Mouse (Mus musculus): ENCODE measurements around the gene Cdc14a. TPM values are rescaled to one million over a fixed set of nuclear protein-coding genes. Genes with fewer than 3 reads are reported as not detected.

Gene Cdc14a
- total and polyA plus RNA-seq, 3 experiments = 2.6 to 5.9 TPM; not detected in 1

GRCm38 (mm10) chr3:116405516-116405915 is 18.3 kb downstream of the Cdc14a start:
- Histone ChIP-seq H3K36me3 (ENCODE audit: control insufficient read depth in 1 of 2, insufficient read depth in 2 of 2, low read length in 2 of 2) (no peaks in the 10 kb centered on the region), H3K27me3 (ENCODE audit: control insufficient read depth in 1 of 2, insufficient read depth in 2 of 2, low read length in 2 of 2) (no peaks in the 10 kb centered on the region), H3K27ac (ENCODE audit: control insufficient read depth, low read depth, low read length) (no peak overlapping the region), H3K4me3 (ENCODE audit: control insufficient read depth in 1 of 2, insufficient read depth in 1 of 2, low read depth in 2 of 2, low read length in 2 of 2) (no peak overlapping the region), H3K4me1 (ENCODE audit: control insufficient read depth in 1 of 2, insufficient read depth in 2 of 2, low read length in 2 of 2) (no peaks in the 10 kb centered on the region), H3K9me3 (replicated peaks; ENCODE audit: insufficient read depth, low read length) (no peaks in the 10 kb centered on the region), H3K79me2 (ENCODE audit: control insufficient read depth, insufficient read depth, low read length, poor library complexity) (no peaks in the 10 kb centered on the region), H3K9ac (ENCODE audit: control insufficient read depth, low read depth, low read length, poor library complexity, severe bottlenecking) (no peak overlapping the region)
- TF ChIP-seq GATA1 (IDR thresholded peaks at IDR 0.05; ENCODE audit: low read depth, low read length) (no peak), ETS1 (IDR thresholded peaks at IDR 0.05; ENCODE audit: low read depth, low read length) (no peak), BHLHE40 (IDR thresholded peaks at IDR 0.05; ENCODE audit: borderline replicate concordance, low read depth, low read length) (no peak), RCOR1 (IDR thresholded peaks at IDR 0.05; ENCODE audit: low read depth, low read length) (no peak), NRF1 (IDR thresholded peaks at IDR 0.05; ENCODE audit: insufficient read depth, low read depth, low read length, poor library complexity, severe bottlenecking) (no peak), TAL1 (IDR thresholded peaks at IDR 0.05; ENCODE audit: low read length) (no peak), UBTF (IDR thresholded peaks at IDR 0.05; ENCODE audit: borderline replicate concordance, insufficient read depth, low read depth, low read length) (no peak), MXI1 (IDR thresholded peaks at IDR 0.05; ENCODE audit: low read depth, low read length) (no peak), MAFK (IDR thresholded peaks at IDR 0.05; ENCODE audit: borderline replicate concordance, low read depth, low read length) (no peak), USF2 (IDR thresholded peaks at IDR 0.05; ENCODE audit: borderline replicate concordance in 1 of 2, insufficient read depth in 1 of 2, low read depth in 1 of 2, low read length in 2 of 2) (no peak), MAZ (IDR thresholded peaks at IDR 0.05; ENCODE audit: low read depth, low read length) (no peak), SMC3 (IDR thresholded peaks at IDR 0.05; ENCODE audit: low read depth, low read length) (no peak), MEF2A (IDR thresholded peaks at IDR 0.05; ENCODE audit: extremely low read depth, insufficient replicate concordance, low read depth, low read length, poor library complexity, severe bottlenecking) (no peak), POLR2A (IDR thresholded peaks at IDR 0.05; ENCODE audit: control insufficient read depth in 1 of 2, insufficient read depth in 1 of 2, low read depth in 1 of 2, low read length in 2 of 2, poor library complexity in 1 of 2) (no peak), E2F4 (IDR thresholded peaks at IDR 0.05; ENCODE audit: borderline replicate concordance, low read depth, low read length) (no peak), ZKSCAN1 (IDR thresholded peaks at IDR 0.05; ENCODE audit: low read depth, low read length) (no peak), EP300 (IDR thresholded peaks at IDR 0.05; ENCODE audit: low read depth in 1 of 2, low read length in 2 of 2) (no peak), POLR2AphosphoS5 (IDR thresholded peaks at IDR 0.05; ENCODE audit: borderline replicate concordance, low read depth, low read length) (no peak)
- no peak for DNase-seq (ENCODE audit: low read depth, low spot score)

- Histone ChIP-seq H3K4me1 (ENCODE audit: control insufficient read depth in 1 of 2, insufficient read depth in 2 of 2, low read length in 2 of 2) (no peaks in the 10 kb centered on the region), H3K4me3 (ENCODE audit: control insufficient read depth in 1 of 2, insufficient read depth in 1 of 2, low read depth in 2 of 2, low read length in 2 of 2) (no peak overlapping the region), H3K9ac (ENCODE audit: control insufficient read depth, low read depth, low read length, poor library complexity, severe bottlenecking) (no peak overlapping the region), H3K27me3 (ENCODE audit: control insufficient read depth in 1 of 2, insufficient read depth in 2 of 2, low read length in 2 of 2) (no peaks in the 10 kb centered on the region), H3K27ac (ENCODE audit: control insufficient read depth, low read depth, low read length) (no peak overlapping the region), H3K9me3 (replicated peaks; ENCODE audit: insufficient read depth, low read length) (no peaks in the 10 kb centered on the region), H3K36me3 (ENCODE audit: control insufficient read depth in 1 of 2, insufficient read depth in 2 of 2, low read length in 2 of 2) (no peaks in the 10 kb centered on the region), H3K79me2 (ENCODE audit: control insufficient read depth, insufficient read depth, low read length, poor library complexity) (no peaks in the 10 kb centered on the region)
- DNase-seq (ENCODE audit: low read depth, low spot score) = no peak
- TF ChIP-seq CTCF (IDR thresholded peaks at IDR 0.05 in 2 of 3, conservative IDR thresholded peaks at IDR 0.05 in 1 of 3; ENCODE audit: control insufficient read depth in 1 of 3, insufficient read depth in 1 of 3, low read depth in 2 of 3, low read length in 3 of 3, poor library complexity in 1 of 3, severe bottlenecking in 1 of 3) = no peak
- no peak for TF ChIP-seq ZKSCAN1 (IDR thresholded peaks at IDR 0.05; ENCODE audit: low read depth, low read length)
- no peak for TF ChIP-seq TBP (IDR thresholded peaks at IDR 0.05; ENCODE audit: low read depth, low read length)
- TF ChIP-seq MAZ (IDR thresholded peaks at IDR 0.05; ENCODE audit: low read depth, low read length) = no peak
- TF ChIP-seq E2F4 (IDR thresholded peaks at IDR 0.05; ENCODE audit: borderline replicate concordance, low read depth, low read length) = no peak
- TF ChIP-seq CHD1 (IDR thresholded peaks at IDR 0.05; ENCODE audit: low read depth, low read length) = no peak
- no peak for TF ChIP-seq ZMIZ1 (IDR thresholded peaks at IDR 0.05; ENCODE audit: low read depth, low read length)
Measured at GRCm38 (mm10) chr3:116401436-116401835, 22.4 kb downstream of the Cdc14a start.
